Mouse (Mus musculus): Measurements from ENCODE around the gene Olfr214. TPM values are rescaled to one million over a fixed set of nuclear protein-coding genes. Genes with fewer than 3 reads are reported as not detected.
A peak's percentile ranks its signal among the peaks of the same experiment; 100 is the strongest.
"Not testable (repeated sequence)": the region's sequence is repeated elsewhere in the genome, so short reads cannot be mapped to it uniquely, and the experiment has no call there.

Gene Olfr214
- polyA plus RNA-seq, 1 experiment: not detected

- Histone ChIP-seq H3K36me3 (ENCODE audit: control insufficient read depth, insufficient read depth, low read length, poor library complexity, severe bottlenecking) (no peaks in the 10 kb centered on the region), H3K4me3 (ENCODE audit: low read depth, low read length) (no peak overlapping the region), H3K27ac (ENCODE audit: insufficient read depth, low read length) (no peak overlapping the region), H3K27me3 (ENCODE audit: control insufficient read depth, insufficient read depth, low read length, poor library complexity, severe bottlenecking) (no peaks in the 10 kb centered on the region), H3K4me1 (ENCODE audit: control insufficient read depth, insufficient read depth, low read length) (no peaks in the 10 kb centered on the region), H3K9ac (ENCODE audit: low read depth, poor library complexity, severe bottlenecking) (no peak overlapping the region), H3K9me3 (replicated peaks; ENCODE audit: control insufficient read depth, insufficient read depth, low read length, poor library complexity, severe bottlenecking) (no peaks in the 10 kb centered on the region)
- TF ChIP-seq POLR2A (IDR thresholded peaks at IDR 0.05; ENCODE audit: insufficient read depth, low read length) (no peak), CTCF (IDR thresholded peaks at IDR 0.05; ENCODE audit: low read depth, low read length) (no peak), EP300 (IDR thresholded peaks at IDR 0.05; ENCODE audit: insufficient read depth, low read depth, low read length) (no peak)
Observed at GRCm38 (mm10) chr6:116554952-116555351, 917 bp downstream of the Olfr214 start.

- Histone ChIP-seq H3K4me3 (ENCODE audit: low read depth, low read length) (no peak overlapping the region), H3K36me3 (ENCODE audit: control insufficient read depth, insufficient read depth, low read length, poor library complexity, severe bottlenecking) (no peaks in the 10 kb centered on the region), H3K9ac (ENCODE audit: low read depth, poor library complexity, severe bottlenecking) (no peak overlapping the region), H3K4me1 (ENCODE audit: control insufficient read depth, insufficient read depth, low read length) (no peaks in the 10 kb centered on the region), H3K9me3 (replicated peaks; ENCODE audit: control insufficient read depth, insufficient read depth, low read length, poor library complexity, severe bottlenecking) (no peaks in the 10 kb centered on the region), H3K27me3 (ENCODE audit: control insufficient read depth, insufficient read depth, low read length, poor library complexity, severe bottlenecking) (no peaks in the 10 kb centered on the region), H3K27ac (ENCODE audit: insufficient read depth, low read length) (no peak overlapping the region)
- TF ChIP-seq CTCF (IDR thresholded peaks at IDR 0.05; ENCODE audit: low read depth, low read length) (peak; percentile 10), POLR2A (IDR thresholded peaks at IDR 0.05; ENCODE audit: insufficient read depth, low read length) (no peak), EP300 (IDR thresholded peaks at IDR 0.05; ENCODE audit: insufficient read depth, low read depth, low read length) (no peak)
Observed at GRCm38 (mm10) chr6:116569834-116570233, 15.8 kb downstream of the Olfr214 start.

GRCm38 (mm10) chr6:116584095-116584494 is 30.1 kb downstream of the Olfr214 start, which contains the start of gene Olfr215:
Olfr215 (minus strand) TSS chr6:116584195.
- no peak for TF ChIP-seq EP300 (IDR thresholded peaks at IDR 0.05; ENCODE audit: insufficient read depth, low read depth, low read length)
- TF ChIP-seq POLR2A (IDR thresholded peaks at IDR 0.05; ENCODE audit: insufficient read depth, low read length): no peak
- no peak for TF ChIP-seq CTCF (IDR thresholded peaks at IDR 0.05; ENCODE audit: low read depth, low read length)
- H3K9me3 ChIP-seq (replicated peaks; ENCODE audit: control insufficient read depth, insufficient read depth, low read length, poor library complexity, severe bottlenecking): no peaks in the 10 kb centered on the region
- H3K4me1 ChIP-seq (ENCODE audit: control insufficient read depth, insufficient read depth, low read length): no peaks in the 10 kb centered on the region
- H3K27me3 ChIP-seq (ENCODE audit: control insufficient read depth, insufficient read depth, low read length, poor library complexity, severe bottlenecking): no peaks in the 10 kb centered on the region
- H3K36me3 ChIP-seq (ENCODE audit: control insufficient read depth, insufficient read depth, low read length, poor library complexity, severe bottlenecking): no peaks in the 10 kb centered on the region
- H3K9ac ChIP-seq (ENCODE audit: low read depth, poor library complexity, severe bottlenecking): no peak within 1 kb of the TSS
- H3K4me3 ChIP-seq (ENCODE audit: low read depth, low read length): no peak within 1 kb of the TSS
- no peak within 1 kb of the TSS for H3K27ac ChIP-seq (ENCODE audit: insufficient read depth, low read length)

- not testable (repeated sequence) for H3K27me3 ChIP-seq (ENCODE audit: control insufficient read depth, insufficient read depth, low read length, poor library complexity, severe bottlenecking); H3K9me3 ChIP-seq (replicated peaks; ENCODE audit: control insufficient read depth, insufficient read depth, low read length, poor library complexity, severe bottlenecking); H3K4me1 ChIP-seq (ENCODE audit: control insufficient read depth, insufficient read depth, low read length); H3K27ac ChIP-seq (ENCODE audit: insufficient read depth, low read length); H3K36me3 ChIP-seq (ENCODE audit: control insufficient read depth, insufficient read depth, low read length, poor library complexity, severe bottlenecking); H3K9ac ChIP-seq (ENCODE audit: low read depth, poor library complexity, severe bottlenecking); H3K4me3 ChIP-seq (ENCODE audit: low read depth, low read length)
Observed at GRCm38 (mm10) chr6:116600969-116601368, 46.9 kb downstream of the Olfr214 start.

- H3K4me3 ChIP-seq (ENCODE audit: low read depth, low read length): no peak overlapping the region
- no peaks in the 10 kb centered on the region for H3K9me3 ChIP-seq (replicated peaks; ENCODE audit: control insufficient read depth, insufficient read depth, low read length, poor library complexity, severe bottlenecking)
Observed at GRCm38 (mm10) chr6:116607230-116607629, 53.2 kb downstream of the Olfr214 start.

More at GRCm38 (mm10) chr6:116607230-116607629, 53.2 kb downstream of the Olfr214 start:
- H3K36me3 ChIP-seq (ENCODE audit: control insufficient read depth, insufficient read depth, low read length, poor library complexity, severe bottlenecking): no peaks in the 10 kb centered on the region
- H3K27ac ChIP-seq (ENCODE audit: insufficient read depth, low read length): no peak overlapping the region
- no peaks in the 10 kb centered on the region for H3K4me1 ChIP-seq (ENCODE audit: control insufficient read depth, insufficient read depth, low read length)
- H3K9ac ChIP-seq (ENCODE audit: low read depth, poor library complexity, severe bottlenecking): no peak overlapping the region
- no peaks in the 10 kb centered on the region for H3K27me3 ChIP-seq (ENCODE audit: control insufficient read depth, insufficient read depth, low read length, poor library complexity, severe bottlenecking)
- TF ChIP-seq POLR2A (IDR thresholded peaks at IDR 0.05; ENCODE audit: insufficient read depth, low read length) (no peak), EP300 (IDR thresholded peaks at IDR 0.05; ENCODE audit: insufficient read depth, low read depth, low read length) (no peak), CTCF (IDR thresholded peaks at IDR 0.05; ENCODE audit: low read depth, low read length) (no peak)

Other genes starting within 250 kb of the Olfr214 start
- gene March8, start 216.2 kb upstream of the Olfr214 start, polyA plus RNA-seq (2011; ENCODE audit: insufficient read depth, insufficient read length, low read depth, missing spikeins): 29.0 and 34.1 TPM in 2 replicates
- 5.6 and 6.5 TPM in 2 replicates for gene Alox5, start 93.1 kb upstream of the Olfr214 start, polyA plus RNA-seq (2011; ENCODE audit: insufficient read depth, insufficient read length, low read depth, missing spikeins)
- gene Olfr211, start 65.1 kb upstream of the Olfr214 start, polyA plus RNA-seq (2011; ENCODE audit: insufficient read depth, insufficient read length, low read depth, missing spikeins): not detected in 2 replicates
- gene Olfr212, start 47.7 kb upstream of the Olfr214 start, polyA plus RNA-seq (2011; ENCODE audit: insufficient read depth, insufficient read length, low read depth, missing spikeins): not detected in 2 replicates
- not detected in 2 replicates for gene Olfr213, start 15.8 kb upstream of the Olfr214 start, polyA plus RNA-seq (2011; ENCODE audit: insufficient read depth, insufficient read length, low read depth, missing spikeins)
- gene Gm5580, start 3.1 kb upstream of the Olfr214 start, polyA plus RNA-seq (2011; ENCODE audit: insufficient read depth, insufficient read length, low read depth, missing spikeins): not detected in 2 replicates
- not detected in 2 replicates for gene Olfr215, start 30.0 kb downstream of the Olfr214 start, polyA plus RNA-seq (2011; ENCODE audit: insufficient read depth, insufficient read length, low read depth, missing spikeins)
- gene Zfp422, start 74.8 kb downstream of the Olfr214 start, polyA plus RNA-seq (2011; ENCODE audit: insufficient read depth, insufficient read length, low read depth, missing spikeins): 15.0 and 18.9 TPM in 2 replicates
- not detected in 2 replicates for gene Depp1, start 96.4 kb downstream of the Olfr214 start, polyA plus RNA-seq (2011; ENCODE audit: insufficient read depth, insufficient read length, low read depth, missing spikeins)
- 2.9 and 4.1 TPM in 2 replicates for gene Rassf4, start 119.7 kb downstream of the Olfr214 start, polyA plus RNA-seq (2011; ENCODE audit: insufficient read depth, insufficient read length, low read depth, missing spikeins)
- 0.05 and 0.07 TPM in 2 replicates for gene Tmem72, start 162.7 kb downstream of the Olfr214 start, polyA plus RNA-seq (2011; ENCODE audit: insufficient read depth, insufficient read length, low read depth, missing spikeins)

Measured in ES-Bruce4 (cell line).